Mouse (Mus musculus) mouse embryonic stem cell (cell line): ENCODE data around the gene Dnajb8.

Experiments
- in situ Hi-C, 2 experiments: fragments of 300-500 bp; cut with MboI; formaldehyde crosslinking; loops; 1 replicate in 1 of 2; 3 replicates in 1 of 2; pipeline ENCODE4 v1.14.3; 2019 to 2020; ENCODE audit warnings: low sequenced_read_pairs in 2 of 2, low pct_unique_long_range_greater_than_20kb in 1 of 2, mixed read lengths in 1 of 2; ENCODE audit not compliant: unreplicated experiment in 1 of 2

Gene Dnajb8

GRCm38 (mm10) chr6:88209453-88209852 lies 12.6 kb upstream of the Dnajb8 start:
- in situ Hi-C loops = no loop called here

- in situ Hi-C loops = no loop called here
These were observed 11.9 kb upstream of the Dnajb8 start for GRCm38 (mm10) chr6:88210182-88210581.

- in situ Hi-C loops = no loop called here
These were observed 6.3 kb upstream of the Dnajb8 start for GRCm38 (mm10) chr6:88215797-88216196.

- in situ Hi-C loops = no loop called here
These were observed 5.9 kb upstream of the Dnajb8 start for GRCm38 (mm10) chr6:88216199-88216598.

GRCm38 (mm10) chr6:88219094-88219493 lies 3.0 kb upstream of the Dnajb8 start:
- in situ Hi-C loops = no loop called here

GRCm38 (mm10) chr6:88226570-88226994 lies 4.5 kb downstream of the Dnajb8 start:
- in situ Hi-C loops = no loop called here

- in situ Hi-C loops = no loop called here
These were observed 5.5 kb downstream of the Dnajb8 start for GRCm38 (mm10) chr6:88227537-88227936.

GRCm38 (mm10) chr6:88229221-88229620 lies 7.2 kb downstream of the Dnajb8 start:
- in situ Hi-C loops = no loop called here

- in situ Hi-C loops = no loop called here
These were observed 9.8 kb downstream of the Dnajb8 start for GRCm38 (mm10) chr6:88231821-88232220.

- in situ Hi-C loops = no loop called here
These were observed 10.2 kb downstream of the Dnajb8 start for GRCm38 (mm10) chr6:88232221-88232620.

- in situ Hi-C loops = no loop called here
These were observed 11.9 kb downstream of the Dnajb8 start for GRCm38 (mm10) chr6:88233996-88234395.

GRCm38 (mm10) chr6:88235461-88235860 lies 13.4 kb downstream of the Dnajb8 start:
- in situ Hi-C loops = loop anchor here in 1 of 2 experiments (5.0 kb wide), 1 partner anchor 43 kb away; the partner anchor contains the start of gene Gata2

- in situ Hi-C loops = loop anchor here in 1 of 2 experiments (5.0 kb wide), 1 partner anchor 44 kb away; the partner anchor contains the start of gene Gata2
These were observed 13.9 kb downstream of the Dnajb8 start for GRCm38 (mm10) chr6:88235983-88236382.

GRCm38 (mm10) chr6:88236513-88236912 lies 14.4 kb downstream of the Dnajb8 start:
- in situ Hi-C loops = loop anchor here in 1 of 2 experiments (5.0 kb wide), 1 partner anchor 44 kb away; the partner anchor contains the start of gene Gata2

GRCm38 (mm10) chr6:88242604-88243003 lies 20.5 kb downstream of the Dnajb8 start:
- in situ Hi-C loops = no loop called here

GRCm38 (mm10) chr6:88249231-88249630 lies 27.2 kb downstream of the Dnajb8 start:
- in situ Hi-C loops = no loop called here

GRCm38 (mm10) chr6:88251396-88251795 lies 29.3 kb downstream of the Dnajb8 start:
- in situ Hi-C loops = no loop called here

GRCm38 (mm10) chr6:88251798-88252478 lies 29.9 kb downstream of the Dnajb8 start:
- in situ Hi-C loops = no loop called here

GRCm38 (mm10) chr6:88254082-88254481 lies 32.0 kb downstream of the Dnajb8 start:
- in situ Hi-C loops = no loop called here

GRCm38 (mm10) chr6:88255435-88255834 lies 33.4 kb downstream of the Dnajb8 start:
- in situ Hi-C loops = no loop called here
